Mouse (Mus musculus) kidney, embryonic 14.5 days (tissue): ENCODE results near the gene Ankrd33b. TPM values are rescaled to one million over a fixed set of nuclear protein-coding genes. Genes with fewer than 3 reads are reported as not detected.

Source experiments
- ATAC-seq: fragments of 200-750 bp; cut with Nextera tagmentation; 2 replicates; pipeline ENCODE4 v1.8.0; 2017; ENCODE audit warnings: moderate number of reproducible peaks, mild to moderate bottlenecking, moderate TSS enrichment, moderate library complexity; ENCODE audit not compliant: low FRiP score, low TSS enrichment
- H3K27ac ChIP-seq: fragments of 300-500 bp; sonication (generic); 2 replicates; pipeline ENCODE4 v1.5.1; 2014; ENCODE audit warnings: low read depth, mild to moderate bottlenecking, low read length, moderate library complexity, mixed read lengths
- H3K27me3 ChIP-seq: fragments of 300-500 bp; sonication (generic); 2 replicates; pipeline ENCODE4 v1.6.1; 2014; ENCODE audit warnings: mild to moderate bottlenecking, low read length; ENCODE audit not compliant: control insufficient read depth, insufficient read depth
- H3K36me3 ChIP-seq: fragments of 300-500 bp; sonication (generic); 2 replicates; pipeline ENCODE4 v1.6.1; 2014; ENCODE audit warnings: low read length, mixed read lengths; ENCODE audit not compliant: control insufficient read depth, insufficient read depth
- H3K4me1 ChIP-seq: fragments of 300-500 bp; sonication (generic); 2 replicates; pipeline ENCODE4 v1.6.1; 2014; ENCODE audit warnings: low read length, mixed read lengths; ENCODE audit not compliant: control insufficient read depth, insufficient read depth
- H3K4me2 ChIP-seq: fragments of 300-500 bp; sonication (generic); replicated peaks from 2 replicates; pipeline ENCODE4 v1.6.1; 2014; ENCODE audit warnings: low read depth, mild to moderate bottlenecking, low read length
- H3K4me3 ChIP-seq: fragments of 300-500 bp; sonication (generic); 2 replicates; pipeline ENCODE4 v1.5.1; 2014; ENCODE audit warnings: mild to moderate bottlenecking, low read length
- H3K9ac ChIP-seq: fragments of 300-500 bp; sonication (generic); 2 replicates; pipeline ENCODE4 v1.6.1; 2014; ENCODE audit warnings: low read depth, mild to moderate bottlenecking, low read length, moderate library complexity
- H3K9me3 ChIP-seq: fragments of 300-500 bp; sonication (generic); 2 replicates; pipeline ENCODE4 v1.6.1; 2016; ENCODE audit warnings: low read length; ENCODE audit not compliant: control insufficient read depth
- WGBS: fragments of 180-500 bp; shearing (Covaris S2); extraction: QIAGEN DNeasy Blood & Tissue Kit; methylation state at CpG from one replicate; pipeline ENCODE4 v1.1.7; 2014; 5-methylcytosine and 5-hydroxymethylcytosine counted together
- polyA plus RNA-seq: library from polyadenylated mRNA; unstranded; fragments of >200 nt; fragmentation: Nextera tagmentation; extraction: Ambion mirVana; gene quantifications from 2 replicates; pipeline ENCODE4 v1.2.1, GENCODE M21; 2014

Ankrd33b gene
- polyA plus RNA-seq, 1 experiment from 2014 or later: 3.7 TPM

- WGBS: 83% methylated on average over 4 of the region's 4 CpGs
- ATAC-seq: no peak
- H3K27ac ChIP-seq: no peak overlapping the region
Observed at GRCm38 (mm10) chr15:31323684-31324083, 43.8 kb downstream of the Ankrd33b start.

GRCm38 (mm10) chr15:31320598-31321377, 46.7 kb downstream of the Ankrd33b start:
- no peak for ATAC-seq
- Histone ChIP-seq H3K9ac (no peak overlapping the region), H3K27ac (no peak overlapping the region), H3K9me3 (no peaks in the 10 kb centered on the region), H3K27me3 (no peaks in the 10 kb centered on the region), H3K4me3 (no peak overlapping the region), H3K4me2 (no peak overlapping the region), H3K36me3 (no peaks in the 10 kb centered on the region), H3K4me1 (no peaks in the 10 kb centered on the region)
- 67% methylated on average over 12 of the region's 12 CpGs for WGBS

More at GRCm38 (mm10) chr15:31323684-31324083, 43.8 kb downstream of the Ankrd33b start:
- Histone ChIP-seq H3K4me1 (no peaks in the 10 kb centered on the region), H3K36me3 (no peaks in the 10 kb centered on the region), H3K27me3 (no peaks in the 10 kb centered on the region), H3K9me3 (no peaks in the 10 kb centered on the region), H3K9ac (no peak overlapping the region), H3K4me2 (no peak overlapping the region), H3K4me3 (no peak overlapping the region)

- Histone ChIP-seq H3K9me3 (no peaks in the 10 kb centered on the region), H3K27ac (no peak overlapping the region), H3K4me3 (no peak overlapping the region), H3K9ac (no peak overlapping the region), H3K4me1 (no peaks in the 10 kb centered on the region), H3K27me3 (no peaks in the 10 kb centered on the region), H3K4me2 (no peak overlapping the region), H3K36me3 (no peaks in the 10 kb centered on the region)
- 42% methylated on average over 4 of the region's 4 CpGs for WGBS
- no peak for ATAC-seq
Observed at GRCm38 (mm10) chr15:31319046-31319445, 48.5 kb downstream of the Ankrd33b start.

- Histone ChIP-seq H3K9me3 (no peaks in the 10 kb centered on the region), H3K4me2 (no peak overlapping the region), H3K27ac (no peak overlapping the region), H3K4me1 (no peaks in the 10 kb centered on the region), H3K27me3 (no peaks in the 10 kb centered on the region), H3K4me3 (no peak overlapping the region), H3K9ac (no peak overlapping the region), H3K36me3 (no peaks in the 10 kb centered on the region)
- WGBS: 52% methylated on average over 6 of the region's 6 CpGs
- no peak for ATAC-seq
Observed at GRCm38 (mm10) chr15:31318158-31318955, 49.2 kb downstream of the Ankrd33b start.

- no peak overlapping the region for H3K27ac ChIP-seq
- 86% methylated on average over 3 of the region's 3 CpGs for WGBS
Observed at GRCm38 (mm10) chr15:31317056-31317805, 50.3 kb downstream of the Ankrd33b start.

GRCm38 (mm10) chr15:31315630-31316231, 51.8 kb downstream of the Ankrd33b start:
- Histone ChIP-seq H3K27ac (no peak overlapping the region), H3K4me2 (no peak overlapping the region), H3K4me1 (no peaks in the 10 kb centered on the region), H3K36me3 (no peaks in the 10 kb centered on the region), H3K27me3 (no peaks in the 10 kb centered on the region), H3K9ac (no peak overlapping the region), H3K9me3 (no peaks in the 10 kb centered on the region), H3K4me3 (no peak overlapping the region)
- peak; percentile 79 for ATAC-seq
- WGBS: 6% methylated on average over 5 of the region's 5 CpGs

More at GRCm38 (mm10) chr15:31317056-31317805, 50.3 kb downstream of the Ankrd33b start:
- H3K4me3 ChIP-seq: no peak overlapping the region
- H3K36me3 ChIP-seq: no peaks in the 10 kb centered on the region
- H3K27me3 ChIP-seq: no peaks in the 10 kb centered on the region
- H3K9ac ChIP-seq: no peak overlapping the region
- H3K4me1 ChIP-seq: no peaks in the 10 kb centered on the region
- ATAC-seq: no peak
- H3K9me3 ChIP-seq: no peaks in the 10 kb centered on the region
- H3K4me2 ChIP-seq: no peak overlapping the region

GRCm38 (mm10) chr15:31312001-31312400, 55.5 kb downstream of the Ankrd33b start:
- ATAC-seq: 0 out of 2 replicates have a peak, but pooled peaks have one; percentile 44
- Histone ChIP-seq H3K27ac (no peak overlapping the region), H3K4me2 (no peak overlapping the region), H3K27me3 (no peaks in the 10 kb centered on the region), H3K4me3 (no peak overlapping the region), H3K4me1 (no peaks in the 10 kb centered on the region), H3K9me3 (no peaks in the 10 kb centered on the region), H3K36me3 (no peaks in the 10 kb centered on the region), H3K9ac (no peak overlapping the region)
- 45% methylated on average over 2 of the region's 2 CpGs for WGBS

- H3K4me3 ChIP-seq: no peak overlapping the region
- no peak overlapping the region for H3K27ac ChIP-seq
- H3K9ac ChIP-seq: no peak overlapping the region
- 75% methylated on average over 15 of the region's 15 CpGs for WGBS
- no peak for ATAC-seq
- H3K9me3 ChIP-seq: no peaks in the 10 kb centered on the region
- no peak overlapping the region for H3K4me2 ChIP-seq
- H3K4me1 ChIP-seq: no peaks in the 10 kb centered on the region
- no peaks in the 10 kb centered on the region for H3K36me3 ChIP-seq
- H3K27me3 ChIP-seq: no peaks in the 10 kb centered on the region
Observed at GRCm38 (mm10) chr15:31309526-31309925, 58.0 kb downstream of the Ankrd33b start.
